Mouse (Mus musculus) MEL (cell line): ENCODE results near the gene Slc16a13. TPM values are rescaled to one million over a fixed set of nuclear protein-coding genes. Genes with fewer than 3 reads are reported as not detected.

Experiments used
- DNase-seq: peaks from one replicate; pipeline ENCODE4 v3.0.0; 2011; ENCODE audit warnings: low read depth, low spot score
- H3K27ac ChIP-seq: 2 replicates; pipeline ENCODE4 v1.5.1; 2012; ENCODE audit warnings: low read depth, mild to moderate bottlenecking, control low read depth, low read length, moderate library complexity; ENCODE audit not compliant: control insufficient read depth
- H3K27me3 ChIP-seq, 2 experiments: fragments of 150-350 bp in 1 of 2; sonication (generic) in 1 of 2; 2 replicates each; pipeline ENCODE4 v1.6.1; 2012; ENCODE audit warnings: low read length in 2 of 2, mild to moderate bottlenecking in 2 of 2, improper control_type of control experiment in 1 of 2, moderate library complexity in 1 of 2; ENCODE audit not compliant: insufficient read depth in 2 of 2, control insufficient read depth in 1 of 2
- H3K36me3 ChIP-seq, 2 experiments: 2 replicates each; pipeline ENCODE4 v1.6.1; 2012 to 2014; ENCODE audit warnings: low read length in 2 of 2, improper control_type of control experiment in 1 of 2, inconsistent platforms in 1 of 2, mild to moderate bottlenecking in 1 of 2; ENCODE audit not compliant: insufficient read depth in 2 of 2, control insufficient read depth in 1 of 2
- H3K4me1 ChIP-seq, 2 experiments: fragments of 150-350 bp in 1 of 2; sonication (generic) in 1 of 2; 2 replicates each; pipeline ENCODE4 v1.6.1; 2012; ENCODE audit warnings: low read length in 2 of 2, improper control_type of control experiment in 1 of 2, mild to moderate bottlenecking in 1 of 2; ENCODE audit not compliant: insufficient read depth in 2 of 2, control insufficient read depth in 1 of 2
- H3K4me3 ChIP-seq, 2 experiments: fragments of 150-350 bp in 1 of 2; sonication (generic) in 1 of 2; 2 replicates each; pipeline ENCODE4 v1.5.1; 2012; ENCODE audit warnings: low read depth in 2 of 2, low read length in 2 of 2, mild to moderate bottlenecking in 2 of 2, moderate library complexity in 2 of 2, control low read depth in 1 of 2, improper control_type of control experiment in 1 of 2; ENCODE audit not compliant: control insufficient read depth in 1 of 2, insufficient read depth in 1 of 2
- H3K79me2 ChIP-seq: 2 replicates; pipeline ENCODE4 v1.6.1; 2012; ENCODE audit warnings: mild to moderate bottlenecking, low read length, moderate library complexity; ENCODE audit not compliant: control insufficient read depth, poor library complexity, insufficient read depth
- H3K9ac ChIP-seq: 2 replicates; pipeline ENCODE4 v1.6.1; 2012; ENCODE audit warnings: low read depth, mild to moderate bottlenecking, control low read depth, low read length, moderate library complexity; ENCODE audit not compliant: control insufficient read depth, poor library complexity, severe bottlenecking
- H3K9me3 ChIP-seq: fragments of 150-350 bp; sonication (generic); replicated peaks from 2 replicates; pipeline ENCODE4 v1.6.1; 2012; ENCODE audit warnings: mild to moderate bottlenecking, low read length, improper control_type of control experiment, moderate library complexity; ENCODE audit not compliant: insufficient read depth
- E2F4 ChIP-seq: IDR thresholded peaks from 2 replicates; pipeline ENCODE4 v1.6.1; 2011; ENCODE audit warnings: low read depth, low read length, improper control_type of control experiment, borderline replicate concordance
- ELF1 ChIP-seq: IDR thresholded peaks from 2 replicates; pipeline ENCODE4 v1.6.1; 2014; ENCODE audit warnings: low read depth, mild to moderate bottlenecking, inconsistent platforms, low read length, improper control_type of control experiment, moderate library complexity
- ETS1 ChIP-seq: IDR thresholded peaks from 2 replicates; pipeline ENCODE4 v1.6.1; 2012; ENCODE audit warnings: low read depth, mild to moderate bottlenecking, inconsistent platforms, low read length, improper control_type of control experiment, moderate library complexity
- GABPA ChIP-seq: IDR thresholded peaks from 2 replicates; pipeline ENCODE4 v1.6.1; 2012; ENCODE audit warnings: low read depth, mild to moderate bottlenecking, inconsistent platforms, low read length, improper control_type of control experiment, moderate library complexity
- GATA1 ChIP-seq: IDR thresholded peaks from 2 replicates; pipeline ENCODE4 v1.6.1; 2011; ENCODE audit warnings: low read depth, low read length, improper control_type of control experiment
- HCFC1 ChIP-seq: IDR thresholded peaks from 2 replicates; pipeline ENCODE4 v1.6.1; 2012; ENCODE audit warnings: low read depth, mild to moderate bottlenecking, inconsistent platforms, low read length, improper control_type of control experiment, moderate library complexity
- JUND ChIP-seq: IDR thresholded peaks from 2 replicates; pipeline ENCODE4 v1.6.1; 2011; ENCODE audit warnings: low read depth, mild to moderate bottlenecking, improper control_type of control experiment, low read length
- MAFK ChIP-seq: IDR thresholded peaks from 2 replicates; pipeline ENCODE4 v1.6.1; 2011; ENCODE audit warnings: low read depth, mild to moderate bottlenecking, low read length, improper control_type of control experiment, borderline replicate concordance
- MAZ ChIP-seq: IDR thresholded peaks from 2 replicates; pipeline ENCODE4 v1.6.1; 2012; ENCODE audit warnings: low read depth, mild to moderate bottlenecking, inconsistent platforms, low read length, improper control_type of control experiment
- MXI1 ChIP-seq: IDR thresholded peaks from 2 replicates; pipeline ENCODE4 v1.6.1; 2011; ENCODE audit warnings: mild to moderate bottlenecking, low read depth, low read length, improper control_type of control experiment
- MYB ChIP-seq: IDR thresholded peaks from 2 replicates; pipeline ENCODE4 v1.6.1; 2011; ENCODE audit warnings: mild to moderate bottlenecking, low read depth, low read length, improper control_type of control experiment
- MYC ChIP-seq: IDR thresholded peaks from 2 replicates; pipeline ENCODE4 v1.6.1; 2011; ENCODE audit warnings: low read depth, mild to moderate bottlenecking, low read length, improper control_type of control experiment, moderate library complexity
- POLR2AphosphoS5 ChIP-seq: IDR thresholded peaks from 2 replicates; pipeline ENCODE4 v1.6.1; 2012; ENCODE audit warnings: low read depth, borderline replicate concordance, mild to moderate bottlenecking, inconsistent platforms, low read length, moderate library complexity, mixed read lengths
- RCOR1 ChIP-seq: IDR thresholded peaks from 2 replicates; pipeline ENCODE4 v1.6.1; 2012; ENCODE audit warnings: low read depth, mild to moderate bottlenecking, inconsistent platforms, low read length, improper control_type of control experiment
- SIN3A ChIP-seq: IDR thresholded peaks from 2 replicates; pipeline ENCODE4 v1.6.1; 2012; ENCODE audit warnings: low read length, improper control_type of control experiment, inconsistent platforms
- SMC3 ChIP-seq: IDR thresholded peaks from 2 replicates; pipeline ENCODE4 v1.6.1; 2011; ENCODE audit warnings: low read depth, low read length, improper control_type of control experiment
- TAL1 ChIP-seq: IDR thresholded peaks from 2 replicates; pipeline ENCODE4 v1.6.1; 2012; ENCODE audit warnings: mild to moderate bottlenecking, inconsistent platforms, low read length, moderate library complexity, mixed read lengths
- TBP ChIP-seq: IDR thresholded peaks from 2 replicates; pipeline ENCODE4 v1.8.0; 2011; ENCODE audit warnings: low read depth, low read length, improper control_type of control experiment
- TCF12 ChIP-seq: IDR thresholded peaks from 2 replicates; pipeline ENCODE4 v1.6.1; 2014; ENCODE audit warnings: low read depth, mild to moderate bottlenecking, inconsistent platforms, low read length, improper control_type of control experiment, moderate library complexity
- USF2 ChIP-seq, 2 experiments: IDR thresholded peaks; 2 replicates each; pipeline ENCODE4 v1.6.1; 2011 to 2012; ENCODE audit warnings: improper control_type of control experiment in 2 of 2, low read length in 2 of 2, borderline replicate concordance in 1 of 2, inconsistent platforms in 1 of 2, low read depth in 1 of 2, mild to moderate bottlenecking in 1 of 2; ENCODE audit not compliant: insufficient read depth in 1 of 2
- ZC3H11A ChIP-seq: IDR thresholded peaks from 2 replicates; pipeline ENCODE4 v1.6.1; 2012; ENCODE audit warnings: low read depth, mild to moderate bottlenecking, inconsistent platforms, low read length, improper control_type of control experiment
- ZKSCAN1 ChIP-seq: IDR thresholded peaks from 2 replicates; pipeline ENCODE4 v1.6.1; 2012; ENCODE audit warnings: low read depth, mild to moderate bottlenecking, inconsistent platforms, low read length, improper control_type of control experiment, moderate library complexity
- ZMIZ1 ChIP-seq: IDR thresholded peaks from 2 replicates; pipeline ENCODE4 v1.6.1; 2012; ENCODE audit warnings: low read depth, mild to moderate bottlenecking, inconsistent platforms, low read length, improper control_type of control experiment, moderate library complexity
- polyA plus RNA-seq, 2 experiments: library from polyadenylated mRNA; stranded (reverse) in 1 of 2; unstranded in 1 of 2; fragments of >175 nt in 1 of 2; fragments of >200 nt in 1 of 2; gene quantifications; 2 replicates each; pipeline versions ENCODE4 v1.2.1 to v1.2.4; 2012; ENCODE audit warnings: low replicate concordance in 2 of 2, low read depth in 1 of 2; ENCODE audit not compliant: insufficient read length in 2 of 2, insufficient read depth in 1 of 2, missing spikeins in 1 of 2
- total RNA-seq: library from RNA; depleted of rRNA; stranded (reverse); fragments of 300-350 nt; gene quantifications from 2 replicates; pipeline ENCODE4 v1.2.3, GENCODE M21; 2012

Slc16a13 gene
- total and polyA plus RNA-seq, 3 experiments, result 4.2 to 7.9 TPM; not detected in 1

DNA sequence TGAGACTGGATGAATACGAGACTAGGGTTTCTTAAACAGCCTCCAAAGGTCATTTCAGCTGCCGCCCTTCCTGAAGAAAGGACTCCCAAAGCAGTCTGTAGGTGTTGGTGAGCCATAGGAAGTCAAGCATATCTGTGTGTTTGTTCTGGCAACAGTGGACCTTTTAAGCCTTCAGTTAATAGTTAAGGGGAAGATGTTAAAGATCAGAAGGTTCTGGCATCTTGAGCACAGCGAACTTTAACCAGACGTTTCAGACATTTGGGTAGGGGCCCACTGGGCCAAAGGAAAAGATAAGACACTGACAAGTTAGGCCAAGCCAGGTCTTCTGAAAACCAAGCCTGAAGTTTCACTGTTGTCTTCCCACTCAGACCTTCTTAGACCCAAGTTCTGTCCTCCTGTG, 2.8 kb downstream of the Slc16a13 start:
- no peak for DNase-seq
- H3K9ac ChIP-seq, result no peak overlapping the region
- H3K9me3 ChIP-seq, result no peaks in the 10 kb centered on the region
- TF ChIP-seq ZMIZ1, result no peak
- no peak for TF ChIP-seq SMC3
- no peak overlapping the region for H3K4me3 ChIP-seq
- H3K36me3 ChIP-seq, result peaks cover 0 to 5% of the 10 kb centered on the region in 2 experiments; a peak in 2 of 4 replicates
- H3K27ac ChIP-seq, result no peak overlapping the region
- H3K27me3 ChIP-seq, result no peaks in the 10 kb centered on the region
- peaks cover 5% of the 10 kb centered on the region; the same call in 1 of the 2 replicates for H3K79me2 ChIP-seq
- H3K4me1 ChIP-seq, result peaks cover 5 to 7% of the 10 kb centered on the region in 2 experiments; a peak in 3 of 4 replicates

DNA sequence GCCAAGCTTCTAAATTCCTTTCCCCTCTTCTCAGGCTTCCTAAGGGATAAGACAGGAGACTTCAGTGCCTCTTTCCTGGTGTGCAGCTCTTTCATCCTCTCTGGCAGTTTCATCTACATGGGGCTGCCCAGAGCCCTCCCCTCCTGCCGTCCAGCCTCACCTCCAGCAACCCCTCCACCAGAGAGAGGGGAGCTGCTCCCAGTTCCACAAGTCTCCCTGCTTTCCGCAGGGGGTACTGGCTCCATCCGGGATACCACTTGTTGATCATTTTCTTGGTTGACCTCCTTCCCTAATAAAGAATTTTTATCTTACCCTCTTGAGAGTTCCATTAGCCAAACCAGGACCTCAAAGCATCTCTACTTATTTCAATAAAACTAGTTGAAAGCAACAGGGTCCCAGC, 4.8 kb downstream of the Slc16a13 start:
- no peaks in the 10 kb centered on the region for H3K9me3 ChIP-seq
- H3K9ac ChIP-seq, result no peak overlapping the region
- no peak overlapping the region for H3K4me3 ChIP-seq
- H3K27ac ChIP-seq, result no peak overlapping the region
- no peak for DNase-seq
- H3K36me3 ChIP-seq, result peaks cover 0 to 5% of the 10 kb centered on the region in 2 experiments; a peak in 2 of 4 replicates
- H3K4me1 ChIP-seq, result peaks cover 0 to 5% of the 10 kb centered on the region in 2 experiments; a peak in 2 of 4 replicates
- H3K79me2 ChIP-seq, result peaks cover 3% of the 10 kb centered on the region; the same call in 1 of the 2 replicates
- no peak for TF ChIP-seq ETS1
- no peak for TF ChIP-seq TCF12
- no peak for TF ChIP-seq RCOR1
- no peak for TF ChIP-seq GATA1
- no peak for TF ChIP-seq ZC3H11A
- no peak for TF ChIP-seq TBP
- TF ChIP-seq USF2 (IDR thresholded peaks at IDR 0.05; ENCODE audit: borderline replicate concordance in 1 of 2, insufficient read depth in 1 of 2, low read depth in 1 of 2, low read length in 2 of 2), result no peak
- TF ChIP-seq ELF1, result no peak
- TF ChIP-seq SIN3A, result no peak
- no peaks in the 10 kb centered on the region for H3K27me3 ChIP-seq

DNA sequence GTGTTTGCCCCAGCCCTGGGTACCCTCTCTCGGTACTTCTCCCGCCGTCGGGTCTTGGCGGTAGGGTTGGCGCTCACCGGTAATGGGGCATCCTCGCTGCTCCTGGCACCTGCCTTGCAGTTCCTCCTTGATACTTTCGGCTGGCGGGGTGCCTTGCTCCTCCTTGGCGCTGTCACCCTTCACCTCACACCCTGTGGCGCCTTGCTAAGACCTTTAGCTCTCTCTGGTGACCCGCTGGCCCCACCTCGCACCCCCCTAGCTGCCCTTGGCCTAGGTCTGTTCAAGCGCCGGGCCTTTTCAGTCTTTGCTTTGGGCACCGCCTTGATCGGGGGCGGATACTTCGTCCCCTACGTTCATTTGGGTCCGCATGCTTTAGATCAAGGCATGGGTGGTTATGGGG, 5.6 kb downstream of the Slc16a13 start:
- Histone ChIP-seq H3K4me3 (no peak overlapping the region), H3K36me3 (peaks cover 0 to 5% of the 10 kb centered on the region in 2 experiments; a peak in 2 of 4 replicates), H3K27ac (no peak overlapping the region), H3K79me2 (peaks cover 3% of the 10 kb centered on the region; the same call in 1 of the 2 replicates), H3K9me3 (no peaks in the 10 kb centered on the region), H3K4me1 (peaks cover 0 to 5% of the 10 kb centered on the region in 2 experiments; a peak in 2 of 4 replicates), H3K9ac (no peak overlapping the region)
- DNase-seq, result no peak
- TF ChIP-seq TAL1, result no peak
- TF ChIP-seq HCFC1, result no peak
- no peak for TF ChIP-seq MYB
- no peak for TF ChIP-seq POLR2AphosphoS5
- TF ChIP-seq SIN3A, result no peak
- TF ChIP-seq E2F4, result no peak
- no peak for TF ChIP-seq ZC3H11A
- no peak for TF ChIP-seq MAZ
- TF ChIP-seq ZMIZ1, result no peak
- TF ChIP-seq JUND, result no peak
- TF ChIP-seq ZKSCAN1, result no peak
- no peak for TF ChIP-seq ETS1
- no peak for TF ChIP-seq GATA1
- no peak for TF ChIP-seq MYC
- TF ChIP-seq GABPA, result no peak
- TF ChIP-seq MXI1, result no peak
- no peak for TF ChIP-seq MAFK
- TF ChIP-seq, all 39 proteins: peak for 0
- H3K27me3 ChIP-seq, result no peaks in the 10 kb centered on the region
